ENCODE assay signal across 12 mouse cellular contexts in the genomic region with DNA sequence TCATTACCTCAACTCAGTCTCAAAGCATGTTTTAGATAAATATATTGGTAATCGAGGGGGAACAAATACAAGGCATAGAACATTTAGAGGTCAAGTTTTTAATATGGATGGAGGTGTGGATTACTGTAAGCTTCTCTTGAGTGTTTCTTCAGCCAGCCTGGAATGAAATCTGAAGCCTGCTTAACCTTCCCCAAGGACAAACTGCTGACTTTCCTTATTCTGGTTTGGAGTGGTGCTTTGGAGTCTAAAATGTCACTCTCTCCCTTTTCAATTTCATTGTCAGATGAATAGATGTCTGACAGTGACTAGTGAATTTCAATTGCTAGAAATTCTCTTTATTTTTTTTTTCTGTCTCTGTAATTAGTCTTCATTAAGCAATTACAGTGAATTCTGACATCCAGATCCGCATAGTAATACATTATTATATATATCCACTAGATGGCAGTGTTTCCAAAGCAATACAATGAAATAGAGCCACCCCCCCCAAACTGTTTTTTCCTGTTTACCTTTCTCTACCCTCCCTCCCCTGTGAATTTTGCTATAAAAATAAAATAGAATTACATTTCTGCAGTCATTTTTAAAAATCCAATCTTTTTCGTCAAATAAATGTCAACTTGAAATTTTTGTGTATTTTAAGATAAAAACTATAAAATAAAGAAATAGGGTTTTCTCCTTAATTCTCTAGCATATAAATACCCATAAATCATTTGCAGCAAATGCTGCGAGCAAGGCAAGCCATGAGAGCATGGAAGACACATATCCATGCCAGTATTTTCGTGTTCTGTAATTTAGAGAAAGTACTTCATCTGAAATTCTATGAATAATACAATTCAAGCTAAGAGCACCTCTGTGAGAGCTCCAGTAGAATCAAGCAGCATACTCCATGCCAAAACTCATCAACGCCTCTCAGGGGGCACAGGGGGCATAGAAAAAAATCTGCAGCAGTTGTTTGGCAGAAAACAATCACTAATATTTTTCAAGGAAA.
DNase-seq lines count a peak whose midpoint lies in the region; ATAC-seq and TF ChIP-seq lines count a peak whose summit lies in the region.
"Had no signal": no experiment of that assay in that cellular context is flagged by ENCODE, and none has a peak within 500 bp of the region (broad histone marks: within the 10 kb centered on the region; RNA-seq: fewer than 3 reads in every experiment).

No protein-coding gene starts in this region.

- intact Hi-C loops in gastrocnemius, adult 2 months (cut with DNase I), result no loop called here

- no peaks in the 10 kb centered on the region for H3K9me3 ChIP-seq in midbrain, embryonic 11.5 days (ENCODE audit: control insufficient read depth, low read length)
- no peaks in the 10 kb centered on the region for H3K9me3 ChIP-seq in midbrain, embryonic 10.5 days (replicated peaks)
- no peaks in the 10 kb centered on the region for H3K9me3 ChIP-seq in hindbrain, embryonic 14.5 days (ENCODE audit: control insufficient read depth, low read length)
- H3K9me3 ChIP-seq in intestine, embryonic 16.5 days (ENCODE audit: control insufficient read depth, low read length), result no peaks in the 10 kb centered on the region
- H3K9me3 ChIP-seq: heart, embryonic 15.5 days; liver, embryonic 15.5 days had no signal

- H3K9ac ChIP-seq in midbrain, embryonic 11.5 days (ENCODE audit: low read length), result no peak overlapping the region
- H3K9ac ChIP-seq in hindbrain, embryonic 14.5 days, result no peak overlapping the region
- H3K9ac ChIP-seq in intestine, embryonic 16.5 days (ENCODE audit: low read depth, low read length), result no peak overlapping the region
- H3K9ac ChIP-seq: heart, embryonic 15.5 days; liver, embryonic 15.5 days had no signal

- H3K4me2 ChIP-seq in midbrain, embryonic 11.5 days, result no peak overlapping the region
- H3K4me2 ChIP-seq in hindbrain, embryonic 14.5 days (replicated peaks), result no peak overlapping the region
- no peak overlapping the region for H3K4me2 ChIP-seq in intestine, embryonic 16.5 days (ENCODE audit: low read depth, low read length)
- H3K4me2 ChIP-seq: heart, embryonic 15.5 days; liver, embryonic 15.5 days had no signal

- H3K4me3 ChIP-seq in gastrocnemius, adult 2 months, result no peak overlapping the region
- H3K4me3 ChIP-seq in midbrain, embryonic 11.5 days (ENCODE audit: low read depth, low read length), result no peak overlapping the region
- no peak overlapping the region for H3K4me3 ChIP-seq in midbrain, embryonic 10.5 days
- H3K4me3 ChIP-seq in hindbrain, embryonic 14.5 days (replicated peaks; ENCODE audit: low read length), result no peak overlapping the region
- H3K4me3 ChIP-seq in intestine, embryonic 16.5 days (ENCODE audit: low read length), result no peak overlapping the region
- H3K4me3 ChIP-seq: heart, embryonic 15.5 days; liver, embryonic 15.5 days had no signal

- H3K4me1 ChIP-seq in midbrain, embryonic 11.5 days (ENCODE audit: control insufficient read depth, insufficient read depth, low read length), result no peaks in the 10 kb centered on the region
- H3K4me1 ChIP-seq in midbrain, embryonic 10.5 days, result no peaks in the 10 kb centered on the region
- H3K4me1 ChIP-seq in hindbrain, embryonic 14.5 days (replicated peaks; ENCODE audit: control insufficient read depth, insufficient read depth, low read length), result no peaks in the 10 kb centered on the region
- no peaks in the 10 kb centered on the region for H3K4me1 ChIP-seq in intestine, embryonic 16.5 days (ENCODE audit: control insufficient read depth, insufficient read depth, low read length)
- H3K4me1 ChIP-seq: heart, embryonic 15.5 days; liver, embryonic 15.5 days had no signal

- peak; percentile 73 for ATAC-seq in midbrain, embryonic 11.5 days (ENCODE audit: low FRiP score)
- peak; percentile 79; the same call in 1 of the 2 replicates for ATAC-seq in hindbrain, embryonic 14.5 days (ENCODE audit: low FRiP score)
- no peak for ATAC-seq in intestine, embryonic 16.5 days

- 46% methylated on average over 6 of the region's 6 CpGs for WGBS in midbrain, embryonic 11.5 days
- WGBS in midbrain, embryonic 10.5 days, result 51% methylated on average over 6 of the region's 6 CpGs
- 40% methylated on average over 6 of the region's 6 CpGs for WGBS in hindbrain, embryonic 14.5 days
- WGBS in intestine, embryonic 16.5 days, result 35% methylated on average over 6 of the region's 6 CpGs

- no peaks in the 10 kb centered on the region for H3K27me3 ChIP-seq in midbrain, embryonic 11.5 days (ENCODE audit: control insufficient read depth, insufficient read depth, low read length)
- no peaks in the 10 kb centered on the region for H3K27me3 ChIP-seq in midbrain, embryonic 10.5 days (ENCODE audit: low read depth, poor library complexity, severe bottlenecking)
- H3K27me3 ChIP-seq in hindbrain, embryonic 14.5 days (ENCODE audit: control insufficient read depth, insufficient read depth, low read length), result no peaks in the 10 kb centered on the region
- H3K27me3 ChIP-seq in intestine, embryonic 16.5 days (replicated peaks; ENCODE audit: control insufficient read depth, insufficient read depth, low read length), result no peaks in the 10 kb centered on the region
- H3K27me3 ChIP-seq: heart, embryonic 15.5 days; liver, embryonic 15.5 days had no signal

- no peak for DNase-seq in gastrocnemius, adult 2 months
- no peak for DNase-seq in gastrocnemius, postnatal 4 days (ENCODE audit: low spot score in 2 of 2)
- peak; percentile 87 for DNase-seq in midbrain, embryonic 11.5 days (ENCODE audit: low spot score, missing footprints)
- no peak for DNase-seq in midbrain, embryonic 10.5 days (ENCODE audit: low spot score)
- peak; percentile 79 for DNase-seq in hindbrain, embryonic 14.5 days (ENCODE audit: low spot score)
- DNase-seq in retina, postnatal 7 days (ENCODE audit: low read depth, low spot score), result peak; percentile 14
- no peak for DNase-seq in lung, adult 18-20 months
- DNase-seq: cerebellum, adult 18-20 months; thymus, postnatal 14 days had no signal

- no peaks in the 10 kb centered on the region for H3K36me3 ChIP-seq in midbrain, embryonic 11.5 days (ENCODE audit: control insufficient read depth, insufficient read depth, low read length)
- no peaks in the 10 kb centered on the region for H3K36me3 ChIP-seq in midbrain, embryonic 10.5 days
- H3K36me3 ChIP-seq in hindbrain, embryonic 14.5 days (replicated peaks; ENCODE audit: control insufficient read depth, insufficient read depth), result no peaks in the 10 kb centered on the region
- no peaks in the 10 kb centered on the region for H3K36me3 ChIP-seq in intestine, embryonic 16.5 days (ENCODE audit: control insufficient read depth, insufficient read depth, low read length)
- H3K36me3 ChIP-seq: heart, embryonic 15.5 days; liver, embryonic 15.5 days had no signal

- no peak overlapping the region for H3K27ac ChIP-seq in gastrocnemius, adult 2 months
- no peak overlapping the region for H3K27ac ChIP-seq in midbrain, embryonic 11.5 days (ENCODE audit: low read depth, low read length)
- no peak overlapping the region for H3K27ac ChIP-seq in midbrain, embryonic 10.5 days (replicated peaks)
- H3K27ac ChIP-seq in hindbrain, embryonic 14.5 days, result no peak overlapping the region
- H3K27ac ChIP-seq in intestine, embryonic 16.5 days (ENCODE audit: low read length), result no peak overlapping the region
- H3K27ac ChIP-seq: heart, embryonic 15.5 days; liver, embryonic 15.5 days had no signal

- peak; percentile 64 for TF ChIP-seq CTCF in gastrocnemius, adult 2 months (IDR thresholded peaks at IDR 0.05)

Comparison
In these comparisons a context has a peak if more than half of its experiments do, and no peak if none do; other contexts are left out.
1. DNase-seq: peak in midbrain, embryonic 11.5 days (single experiment), hindbrain, embryonic 14.5 days (single experiment) and retina, postnatal 7 days (single experiment); none in gastrocnemius, adult 2 months (single experiment), gastrocnemius, postnatal 4 days (0 of 2), midbrain, embryonic 10.5 days (single experiment) and lung, adult 18-20 months (0 of 2).